Mouse (Mus musculus) limb, embryonic 13.5 days (tissue): ENCODE data around the gene Plekha3. TPM values are rescaled to one million over a fixed set of nuclear protein-coding genes. Genes with fewer than 3 reads are reported as not detected.

ENCODE experiments used
- polyA plus RNA-seq: library from polyadenylated mRNA; unstranded; fragments of >200 nt; fragmentation: Nextera tagmentation; extraction: Ambion mirVana; gene quantifications from 2 replicates; pipeline ENCODE4 v1.2.1, GENCODE M21; 2015

Plekha3 gene
- polyA plus RNA-seq, 1 experiment from 2014 or later: 9.6 TPM

Other genes with a start within 250 kb of the Plekha3 start
- 73.4 and 80.7 TPM in 2 replicates for gene Prkra, start 27.3 kb upstream of the Plekha3 start, polyA plus RNA-seq
- 0.59 and 0.69 TPM in 2 replicates for gene Pjvk, start 26.8 kb upstream of the Plekha3 start, polyA plus RNA-seq
- gene Fkbp7, start 2.2 kb upstream of the Plekha3 start, polyA plus RNA-seq: 103 and 113 TPM in 2 replicates